Mouse (Mus musculus): Measurements from ENCODE around the gene Arid1b.

- no peak for TF ChIP-seq CTCF (IDR thresholded peaks at IDR 0.05; ENCODE audit: extremely low read depth, insufficient read length, insufficient replicate concordance, low read depth, low read length)
- no peak for TF ChIP-seq POLR2A (IDR thresholded peaks at IDR 0.05; ENCODE audit: low read depth, low read length)
Measured at GRCm38 (mm10) chr17:5074752-5075506, 80.8 kb downstream of the Arid1b start.

Data from small intestine, adult 2 months (tissue).